Mouse (Mus musculus) myocyte (in vitro differentiated cells): ENCODE results near the gene Car3. TPM values are rescaled to one million over a fixed set of nuclear protein-coding genes. Genes with fewer than 3 reads are reported as not detected.

ENCODE experiments used
- H3K27me3 ChIP-seq: one replicate; pipeline ENCODE4 v1.6.1; 2011; ENCODE audit not compliant: control insufficient read depth, insufficient read depth, insufficient read length
- H3K36me3 ChIP-seq: one replicate; pipeline ENCODE4 v1.6.1; 2011; ENCODE audit not compliant: control insufficient read depth, insufficient read depth
- H3K4me2 ChIP-seq: one replicate; pipeline ENCODE4 v1.6.1; 2011; ENCODE audit warnings: low read depth, control low read depth
- H3K4me3 ChIP-seq: one replicate; pipeline ENCODE4 v1.5.1; 2011; ENCODE audit warnings: mild to moderate bottlenecking, control low read depth, moderate library complexity
- H3K79me2 ChIP-seq: one replicate; pipeline ENCODE4 v1.6.1; 2011; ENCODE audit not compliant: control insufficient read depth, insufficient read depth
- H3ac ChIP-seq: one replicate; pipeline ENCODE4 v1.6.1; 2011; ENCODE audit not compliant: control insufficient read depth, insufficient read length
- CEBPB ChIP-seq: IDR thresholded peaks from 2 replicates; pipeline ENCODE4 v1.6.1; 2011; ENCODE audit warnings: mild to moderate bottlenecking, moderate library complexity; ENCODE audit not compliant: poor library complexity, insufficient read depth, severe bottlenecking
- E2F4 ChIP-seq: IDR thresholded peaks from one replicate; pipeline ENCODE4 v1.6.1; 2011; ENCODE audit warnings: mild to moderate bottlenecking, control low read depth, moderate library complexity; ENCODE audit not compliant: insufficient read depth
- MAX ChIP-seq: IDR thresholded peaks from one replicate; pipeline ENCODE4 v1.6.1; 2011; ENCODE audit warnings: low read depth, mild to moderate bottlenecking, control low read depth
- MYOD1 ChIP-seq, 3 experiments: IDR thresholded peaks; one replicate each; pipeline ENCODE4 v1.6.1; 2011; ENCODE audit warnings: control low read depth in 2 of 3, low read depth in 2 of 3, mild to moderate bottlenecking in 2 of 3, moderate library complexity in 1 of 3; ENCODE audit not compliant: insufficient read length in 2 of 3, control insufficient read depth in 1 of 3
- MYOG ChIP-seq, 3 experiments: IDR thresholded peaks; one replicate each; pipeline ENCODE4 v1.6.1; 2011; ENCODE audit warnings: control low read depth in 2 of 3, low read depth in 2 of 3, mild to moderate bottlenecking in 2 of 3; ENCODE audit not compliant: insufficient read length in 2 of 3, control insufficient read depth in 1 of 3, insufficient read depth in 1 of 3
- POLR2A ChIP-seq: IDR thresholded peaks from one replicate; pipeline ENCODE4 v1.6.1; 2011; ENCODE audit warnings: low read depth, mild to moderate bottlenecking, control low read depth, moderate library complexity; ENCODE audit not compliant: insufficient read length
- POLR2AphosphoS2 ChIP-seq: IDR thresholded peaks from one replicate; pipeline ENCODE4 v1.6.1; 2011; ENCODE audit warnings: low read depth, control low read depth; ENCODE audit not compliant: insufficient read length
- REST ChIP-seq: IDR thresholded peaks from one replicate; pipeline ENCODE4 v1.6.1; 2011; ENCODE audit warnings: mild to moderate bottlenecking, control low read depth, moderate library complexity; ENCODE audit not compliant: insufficient read depth, insufficient read length
- SRF ChIP-seq: IDR thresholded peaks from one replicate; pipeline ENCODE4 v1.6.1; 2011; ENCODE audit warnings: low read depth; ENCODE audit not compliant: control insufficient read depth, insufficient read length
- TCF12 ChIP-seq: IDR thresholded peaks from one replicate; pipeline ENCODE4 v1.6.1; 2011; ENCODE audit warnings: mild to moderate bottlenecking, control low read depth; ENCODE audit not compliant: poor library complexity, insufficient read depth, severe bottlenecking
- TCF3 ChIP-seq: IDR thresholded peaks from one replicate; pipeline ENCODE4 v1.6.1; 2011; ENCODE audit warnings: low read depth, control low read depth; ENCODE audit not compliant: insufficient read length
- USF1 ChIP-seq: IDR thresholded peaks from one replicate; pipeline ENCODE4 v1.6.1; 2011; ENCODE audit warnings: low read depth, mild to moderate bottlenecking, control low read depth, moderate library complexity
- polyA plus RNA-seq: library from polyadenylated mRNA; unstranded; fragments of >200 nt; fragmentation: generic; extraction: Trizol; gene quantifications from one replicate; pipeline ENCODE4 v1.2.1, GENCODE M21; 2012; ENCODE audit warnings: missing spikeins

Car3 gene
- polyA plus RNA-seq, 1 experiment, result 22.3 TPM

DNA sequence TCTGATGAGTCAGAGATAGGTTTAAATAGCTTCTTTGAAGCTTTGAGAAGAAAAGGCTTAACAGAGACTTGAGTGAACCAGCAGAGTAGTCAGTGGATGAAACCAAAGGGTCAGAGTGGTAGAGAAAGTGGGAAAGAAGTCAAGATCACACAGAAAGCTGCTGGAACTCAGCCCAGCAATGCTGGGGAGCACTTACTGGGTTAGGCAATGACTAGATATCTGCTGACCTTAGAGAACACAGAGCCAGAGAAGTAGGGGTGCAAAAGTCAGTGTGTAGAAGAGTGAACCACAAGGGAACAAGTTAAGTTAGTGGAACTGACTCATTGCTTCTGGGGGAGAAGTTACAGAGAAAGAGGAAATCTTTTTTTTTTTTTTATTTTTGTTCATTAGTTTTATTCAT is 30.5 kb upstream of the Car3 start:
- peak; percentile 69 for TF ChIP-seq CEBPB
- TF ChIP-seq POLR2AphosphoS2, result no peak
- TF ChIP-seq POLR2A, result no peak
- no peak for TF ChIP-seq TCF12
- peak overlapping the region; percentile 16 for H3K4me2 ChIP-seq
- no peaks in the 10 kb centered on the region for H3K79me2 ChIP-seq
- H3ac ChIP-seq, result no peak overlapping the region
- no peaks in the 10 kb centered on the region for H3K36me3 ChIP-seq
- H3K27me3 ChIP-seq, result no peaks in the 10 kb centered on the region
- H3K4me3 ChIP-seq, result no peak overlapping the region

DNA sequence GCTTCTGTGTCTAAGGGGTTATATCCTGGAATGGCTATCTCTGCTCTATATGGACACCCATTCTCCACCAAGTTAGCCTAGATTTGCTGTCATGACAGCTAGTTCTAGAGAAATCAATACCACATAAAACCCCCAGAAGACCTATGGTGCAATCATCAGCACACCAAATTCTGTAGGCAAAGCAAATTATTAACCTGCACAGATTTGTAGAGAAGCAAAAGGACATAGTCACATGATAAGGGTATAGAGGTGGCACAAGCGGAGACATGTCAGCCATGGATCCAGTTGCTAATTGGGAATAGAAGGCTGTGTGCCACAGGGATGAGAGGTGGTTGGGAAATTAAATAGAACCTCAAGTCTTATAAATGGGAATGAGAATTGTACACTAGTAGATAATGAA is 24.4 kb upstream of the Car3 start:
- Histone ChIP-seq H3K36me3 (no peaks in the 10 kb centered on the region), H3ac (no peak overlapping the region), H3K79me2 (no peaks in the 10 kb centered on the region), H3K4me2 (no peak overlapping the region), H3K27me3 (no peaks in the 10 kb centered on the region), H3K4me3 (no peak overlapping the region)
- no peak for TF ChIP-seq MYOG (IDR thresholded peaks at IDR 0.05; ENCODE audit: control insufficient read depth in 1 of 3, insufficient read depth in 1 of 3, insufficient read length in 2 of 3, low read depth in 2 of 3)
- no peak for TF ChIP-seq CEBPB
- TF ChIP-seq TCF3, result no peak
- no peak for TF ChIP-seq TCF12
- TF ChIP-seq SRF, result no peak
- no peak for TF ChIP-seq MAX
- TF ChIP-seq POLR2AphosphoS2, result no peak
- TF ChIP-seq E2F4, result no peak
- TF ChIP-seq USF1, result no peak
- TF ChIP-seq POLR2A, result no peak
- TF ChIP-seq REST, result no peak
- no peak for TF ChIP-seq MYOD1 (IDR thresholded peaks at IDR 0.05; ENCODE audit: control insufficient read depth in 1 of 3, insufficient read length in 2 of 3, low read depth in 2 of 3)

GRCm38 (mm10) chr3:14839466-14840118 is 23.7 kb upstream of the Car3 start:
- TF ChIP-seq REST, result no peak
- no peak for TF ChIP-seq MYOD1 (IDR thresholded peaks at IDR 0.05; ENCODE audit: control insufficient read depth in 1 of 3, insufficient read length in 2 of 3, low read depth in 2 of 3)
- no peak for TF ChIP-seq TCF12
- no peak for TF ChIP-seq SRF
- TF ChIP-seq POLR2AphosphoS2, result no peak
- TF ChIP-seq E2F4, result no peak
- TF ChIP-seq USF1, result no peak
- TF ChIP-seq MYOG (IDR thresholded peaks at IDR 0.05; ENCODE audit: control insufficient read depth in 1 of 3, insufficient read depth in 1 of 3, insufficient read length in 2 of 3, low read depth in 2 of 3), result no peak
- no peak for TF ChIP-seq TCF3
- TF ChIP-seq MAX, result no peak
- Histone ChIP-seq H3ac (no peak overlapping the region), H3K36me3 (no peaks in the 10 kb centered on the region)

GRCm38 (mm10) chr3:14848587-14849254 is 14.6 kb upstream of the Car3 start:
- H3K79me2 ChIP-seq, result no peaks in the 10 kb centered on the region
- H3K36me3 ChIP-seq, result no peaks in the 10 kb centered on the region
- H3ac ChIP-seq, result no peak overlapping the region
- no peak for TF ChIP-seq POLR2AphosphoS2
- TF ChIP-seq TCF3, result no peak
- no peak for TF ChIP-seq USF1
- TF ChIP-seq SRF, result no peak
- no peak for TF ChIP-seq POLR2A
- no peak for TF ChIP-seq TCF12
- TF ChIP-seq MAX, result no peak
- no peak for TF ChIP-seq MYOD1 (IDR thresholded peaks at IDR 0.05; ENCODE audit: control insufficient read depth in 1 of 3, insufficient read length in 2 of 3, low read depth in 2 of 3)
- no peak for TF ChIP-seq REST
- no peak for TF ChIP-seq MYOG (IDR thresholded peaks at IDR 0.05; ENCODE audit: control insufficient read depth in 1 of 3, insufficient read depth in 1 of 3, insufficient read length in 2 of 3, low read depth in 2 of 3)
- TF ChIP-seq E2F4, result no peak
- no peak for TF ChIP-seq CEBPB
- no peaks in the 10 kb centered on the region for H3K27me3 ChIP-seq
- no peak overlapping the region for H3K4me3 ChIP-seq
- H3K4me2 ChIP-seq, result no peak overlapping the region

More at GRCm38 (mm10) chr3:14839466-14840118, 23.7 kb upstream of the Car3 start:
- Histone ChIP-seq H3K27me3 (no peaks in the 10 kb centered on the region), H3K79me2 (no peaks in the 10 kb centered on the region), H3K4me3 (no peak overlapping the region), H3K4me2 (no peak overlapping the region)

GRCm38 (mm10) chr3:14853966-14854365 is 9.3 kb upstream of the Car3 start:
- TF ChIP-seq CEBPB (no peak), REST (no peak), POLR2AphosphoS2 (no peak), TCF3 (no peak), POLR2A (no peak), E2F4 (no peak), TCF12 (no peak), USF1 (no peak), MAX (no peak), MYOG (IDR thresholded peaks at IDR 0.05; ENCODE audit: control insufficient read depth in 1 of 3, insufficient read depth in 1 of 3, insufficient read length in 2 of 3, low read depth in 2 of 3) (no peak), MYOD1 (IDR thresholded peaks at IDR 0.05; ENCODE audit: control insufficient read depth in 1 of 3, insufficient read length in 2 of 3, low read depth in 2 of 3) (no peak), SRF (no peak)
- H3K27me3 ChIP-seq, result no peaks in the 10 kb centered on the region
- H3ac ChIP-seq, result no peak overlapping the region
- no peaks in the 10 kb centered on the region for H3K36me3 ChIP-seq
- H3K4me3 ChIP-seq, result no peak overlapping the region
- H3K79me2 ChIP-seq, result no peaks in the 10 kb centered on the region
- no peak overlapping the region for H3K4me2 ChIP-seq
